Mouse (Mus musculus): ENCODE measurements around the gene Wnk3. TPM values are rescaled to one million over a fixed set of nuclear protein-coding genes. Genes with fewer than 3 reads are reported as not detected.

Wnk3 gene
- total RNA-seq (2023): not detected

DNA sequence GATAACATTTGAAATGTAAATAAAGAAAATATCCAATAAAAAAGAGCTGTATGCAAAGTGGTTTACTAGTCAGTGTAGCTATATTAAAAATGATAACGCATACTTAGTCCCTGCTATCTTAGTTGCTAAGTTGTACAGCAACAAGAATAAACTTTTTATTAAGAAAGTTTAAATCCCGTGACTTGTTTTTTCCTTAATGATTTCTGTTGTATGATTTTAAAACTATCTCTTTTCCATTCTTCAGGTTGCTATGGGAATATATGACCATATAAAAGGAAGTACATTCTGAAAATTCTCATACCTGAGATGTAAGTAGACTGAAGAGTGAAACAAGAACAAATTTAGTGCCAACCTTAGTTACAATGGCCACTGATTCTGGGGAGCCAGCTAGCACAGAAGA lies at the start of gene Wnk3:
TSS of gene Wnk3 (plus strand) at position 301 of the 400 bp plus-strand sequence.

DNA sequence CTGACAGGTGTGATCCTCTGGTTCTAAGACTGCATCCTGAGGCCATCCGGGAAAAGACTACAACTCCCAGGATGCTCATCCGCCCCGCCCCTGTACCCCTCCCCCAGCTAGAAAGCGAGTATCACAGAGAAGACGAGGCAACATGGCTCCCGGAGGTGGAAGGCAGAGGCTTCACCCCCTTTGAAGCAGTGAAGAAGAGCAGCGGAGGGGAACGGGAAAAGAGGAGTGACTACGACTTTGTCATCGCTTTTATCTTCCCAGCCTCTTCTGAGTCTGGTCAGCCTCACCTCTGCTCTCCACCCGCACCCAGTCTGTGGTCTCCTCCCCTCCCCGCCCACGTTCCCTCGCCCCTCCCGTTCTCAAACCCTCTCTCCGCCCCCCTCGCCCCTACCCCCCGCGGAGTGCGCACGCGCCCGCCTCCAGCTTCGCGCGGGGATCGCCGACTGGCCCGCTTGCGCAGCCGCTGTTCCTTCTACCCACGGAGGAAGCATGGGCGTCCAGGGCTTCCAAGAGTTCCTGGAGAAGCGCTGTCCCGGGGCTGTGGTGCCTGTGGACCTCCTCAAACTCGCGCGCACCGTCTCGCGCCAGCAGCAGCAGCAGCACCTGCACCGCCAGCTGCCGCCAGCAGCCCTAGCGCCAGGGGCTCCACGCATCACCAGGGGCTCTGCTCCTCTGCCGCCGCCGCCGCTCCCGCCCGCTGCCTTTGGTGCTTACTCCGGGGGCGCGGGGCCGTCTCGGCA lies 146.1 kb downstream of the Wnk3 start, which contains the start of gene Fam120c:
TSS of gene Fam120c (plus strand) at position 415 of the 740 bp plus-strand sequence.

Other genes with a start within 250 kb of the Wnk3 start
- gene Gnl3l, start 180.8 kb upstream of the Wnk3 start, total RNA-seq (2023): 10 to 100 TPM; 14.8 to 18.4 TPM
- under 1 TPM; 0.44 to 0.73 TPM for gene Fgd1, start 151.9 kb upstream of the Wnk3 start, total RNA-seq (2023)
- 1 to 10 TPM; 6.5 to 6.6 TPM for gene Tsr2, start 101.5 kb upstream of the Wnk3 start, total RNA-seq (2023)
- gene Fam120c, start 146.1 kb downstream of the Wnk3 start, total RNA-seq (2023): 1 to 10 TPM; 1.2 to 1.6 TPM

Measured in neutrophil, adult 59 days (primary cell).